Mouse (Mus musculus): Measurements from ENCODE around the gene B4galt7.
"Not testable (repeated sequence)": the region's sequence is repeated elsewhere in the genome, so short reads cannot be mapped to it uniquely, and the experiment has no call there.

The B4galt7 gene

DNA sequence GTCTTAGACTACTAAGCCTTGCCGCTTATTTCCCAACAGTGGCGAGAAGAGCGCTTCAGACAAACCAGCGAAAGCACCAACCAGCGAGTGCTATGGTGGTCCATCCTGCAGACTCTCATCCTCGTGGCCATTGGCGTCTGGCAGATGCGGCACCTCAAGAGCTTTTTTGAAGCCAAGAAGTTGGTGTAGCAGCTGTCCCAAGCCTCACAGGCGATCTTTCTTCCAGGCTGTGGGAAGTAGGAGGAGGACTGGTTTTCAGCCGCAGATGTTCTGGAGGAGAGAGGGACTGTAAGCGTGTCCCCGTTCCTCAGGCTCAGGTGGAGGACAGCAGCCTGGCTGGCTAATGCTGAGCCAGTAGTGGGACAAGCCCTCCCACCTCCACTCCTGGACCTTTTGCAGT, 2.9 kb upstream of the B4galt7 start:
- no peak for DNase-seq (ENCODE audit: low spot score)

DNA sequence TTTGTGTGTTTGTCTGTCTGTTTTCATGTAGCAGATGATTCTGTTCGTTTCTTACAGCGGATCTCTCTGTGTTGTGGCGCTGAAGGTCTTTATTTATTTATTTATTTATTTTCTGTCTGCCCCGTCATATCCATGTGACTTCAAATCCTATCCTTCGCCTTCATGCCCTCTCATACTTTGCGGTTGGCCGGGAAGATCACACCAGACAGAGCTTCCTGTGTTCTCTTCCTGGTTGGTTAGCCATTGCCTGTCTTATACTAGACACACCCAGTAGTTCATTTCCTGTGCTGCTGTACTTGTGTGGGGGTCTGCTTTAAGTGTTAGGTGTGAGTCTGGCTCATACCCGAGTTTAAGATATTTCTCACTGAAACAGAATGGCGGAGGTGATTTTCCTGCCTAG, 961 bp downstream of the B4galt7 start:
- DNase-seq (ENCODE audit: low spot score) = no peak

DNA sequence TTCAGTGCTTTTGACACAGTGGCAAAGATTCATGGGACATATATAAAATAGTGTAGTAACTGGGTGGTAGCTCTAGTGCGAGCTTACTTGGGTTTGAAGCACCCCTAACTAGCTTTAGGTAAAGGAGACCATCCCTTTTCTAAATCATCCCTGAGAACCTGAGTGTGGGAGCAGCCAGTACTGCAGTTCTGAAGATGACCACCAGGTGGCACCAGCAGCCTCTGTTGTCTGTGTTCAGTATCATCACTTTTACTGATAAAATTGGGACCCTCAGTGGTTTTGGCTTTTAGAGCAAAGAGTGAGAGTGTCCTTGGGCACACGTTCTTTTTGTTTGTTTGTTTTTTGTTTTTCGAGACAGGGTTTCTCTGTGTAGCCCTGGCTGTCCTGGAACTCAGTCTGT, 1.9 kb downstream of the B4galt7 start:
- DNase-seq (ENCODE audit: low spot score) = peak; percentile 73

DNA sequence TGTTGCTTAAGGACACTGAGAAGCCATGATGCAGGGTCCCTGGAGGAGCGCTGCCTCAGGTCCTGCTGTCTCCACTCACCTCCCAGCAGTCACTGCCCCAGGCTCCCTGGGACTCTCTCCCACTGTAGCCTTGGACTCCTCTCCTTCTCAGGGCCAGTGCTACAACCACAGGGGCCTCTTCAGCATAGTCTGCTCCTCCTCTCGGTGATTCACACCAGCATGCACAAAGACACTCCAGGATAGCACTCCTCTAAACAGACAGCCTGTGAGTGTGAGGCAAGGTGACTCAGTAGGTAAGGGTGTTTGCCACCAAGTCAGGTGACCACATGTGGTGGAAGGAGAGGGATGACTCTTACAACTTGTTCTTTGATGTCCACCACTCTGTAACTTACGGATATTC, 4.9 kb downstream of the B4galt7 start:
- no peak for DNase-seq (ENCODE audit: low spot score)

DNA sequence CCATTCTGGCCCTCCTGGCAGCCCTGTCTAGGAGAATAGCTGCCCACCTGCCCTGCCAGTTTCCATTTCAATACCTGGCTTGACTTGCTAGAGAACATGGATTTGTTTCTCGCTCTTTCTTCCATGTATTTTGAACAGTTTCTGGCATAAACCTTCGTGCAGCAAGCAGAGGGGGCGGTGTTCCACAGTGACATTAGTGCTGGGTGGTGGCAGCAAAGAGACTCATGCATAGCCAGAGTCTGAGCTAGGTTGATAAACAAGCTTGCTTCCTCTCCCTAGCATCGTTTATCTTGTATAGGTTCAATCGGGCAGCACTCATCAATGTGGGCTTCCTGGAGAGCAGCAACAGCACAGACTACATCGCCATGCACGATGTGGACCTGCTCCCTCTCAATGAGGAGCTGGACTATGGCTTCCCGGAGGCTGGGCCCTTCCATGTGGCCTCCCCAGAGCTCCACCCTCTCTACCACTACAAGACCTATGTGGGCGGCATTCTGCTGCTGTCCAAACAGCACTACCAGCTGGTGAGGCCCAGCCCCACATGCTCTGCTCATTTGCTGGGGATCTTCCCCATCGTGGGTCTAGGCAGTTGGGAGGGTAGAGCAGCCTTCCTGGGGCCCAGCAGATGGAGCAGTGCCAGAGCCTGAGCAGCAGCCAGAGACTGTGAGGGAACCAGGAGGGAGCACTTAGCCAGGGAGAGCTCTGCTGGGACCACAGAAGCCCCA, 7.4 kb downstream of the B4galt7 start:
- DNase-seq (ENCODE audit: low spot score) = no peak

DNA sequence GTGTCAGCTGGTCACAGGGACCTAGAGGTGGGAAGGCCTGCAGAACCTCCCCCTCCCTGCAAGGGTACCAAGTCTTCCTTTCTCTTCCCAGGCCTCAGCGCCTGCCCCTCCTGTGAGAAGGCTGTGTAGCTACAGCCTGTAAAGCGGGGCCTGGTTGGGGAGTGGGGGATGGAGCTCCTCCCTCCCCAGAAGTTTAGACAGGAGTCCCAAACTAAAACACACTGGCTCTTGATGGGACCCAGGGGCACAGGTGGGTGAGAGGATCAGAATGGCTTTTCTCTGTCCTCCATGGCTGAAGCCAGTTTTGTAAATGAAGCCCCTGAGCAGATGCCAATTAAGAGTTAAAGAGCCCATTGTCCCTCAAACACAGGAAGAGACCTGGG, 7.9 kb downstream of the B4galt7 start:
- DNase-seq (ENCODE audit: low spot score) = no peak

DNA sequence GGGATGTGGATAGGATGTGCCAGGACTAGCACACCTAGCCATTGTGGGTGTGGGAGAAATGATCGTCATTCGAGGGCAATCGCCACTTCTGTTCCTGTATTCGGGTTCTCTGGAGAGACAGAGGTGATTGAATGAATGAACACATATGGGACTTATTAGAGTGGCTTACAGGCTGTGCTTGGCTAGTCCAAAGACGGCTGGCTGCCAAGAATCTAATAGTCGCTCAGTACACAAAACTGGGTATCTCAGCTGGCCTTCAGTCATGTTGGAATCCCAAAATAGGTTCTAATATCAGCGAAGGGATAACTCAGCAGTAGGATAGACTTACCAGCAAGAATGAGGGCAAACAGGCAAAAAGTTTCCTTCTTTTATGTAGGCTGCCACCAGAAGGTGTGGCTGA, 12.3 kb downstream of the B4galt7 start:
- no peak for DNase-seq (ENCODE audit: low spot score)

DNA sequence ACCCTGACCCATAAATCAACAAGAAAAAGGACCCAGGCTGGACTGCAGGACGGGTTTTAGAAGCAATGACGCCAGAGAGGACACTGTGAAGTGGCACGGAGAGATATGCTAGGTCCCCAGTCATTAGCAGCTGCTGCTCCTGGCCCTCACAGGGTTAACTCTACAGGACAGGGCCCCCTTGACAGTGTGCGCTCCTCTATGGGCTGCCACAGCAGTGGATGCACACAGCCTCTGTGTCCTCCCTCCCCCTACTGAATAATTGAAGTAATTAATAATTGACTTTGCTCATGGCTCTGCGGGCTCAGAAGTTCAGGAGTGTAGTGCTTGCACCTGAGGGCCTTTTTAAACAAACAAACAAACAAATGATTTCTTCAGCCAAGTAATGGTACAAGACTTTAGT, 13.8 kb downstream of the B4galt7 start:
- no peak for DNase-seq (ENCODE audit: low spot score)

DNA sequence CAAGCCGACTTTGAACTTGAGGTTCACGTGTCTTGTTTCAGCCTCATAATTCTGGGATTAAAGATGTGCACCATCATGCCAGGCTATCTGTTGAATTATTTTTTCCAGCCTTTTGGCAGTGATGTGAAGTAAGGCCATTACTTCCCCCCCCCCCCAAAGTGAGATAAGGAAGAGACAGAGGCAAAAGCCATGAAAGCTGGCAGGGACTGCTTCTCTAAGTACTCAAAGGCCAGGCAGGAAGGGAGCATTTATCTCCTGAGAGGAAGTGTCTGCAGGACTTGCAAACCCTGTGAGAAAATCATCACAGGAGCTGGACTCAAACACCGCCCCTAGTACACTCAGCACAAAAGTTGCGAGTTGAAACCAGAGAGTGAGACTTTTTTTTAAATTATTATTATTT, 19.6 kb downstream of the B4galt7 start:
- DNase-seq (ENCODE audit: low spot score) = no peak

DNA sequence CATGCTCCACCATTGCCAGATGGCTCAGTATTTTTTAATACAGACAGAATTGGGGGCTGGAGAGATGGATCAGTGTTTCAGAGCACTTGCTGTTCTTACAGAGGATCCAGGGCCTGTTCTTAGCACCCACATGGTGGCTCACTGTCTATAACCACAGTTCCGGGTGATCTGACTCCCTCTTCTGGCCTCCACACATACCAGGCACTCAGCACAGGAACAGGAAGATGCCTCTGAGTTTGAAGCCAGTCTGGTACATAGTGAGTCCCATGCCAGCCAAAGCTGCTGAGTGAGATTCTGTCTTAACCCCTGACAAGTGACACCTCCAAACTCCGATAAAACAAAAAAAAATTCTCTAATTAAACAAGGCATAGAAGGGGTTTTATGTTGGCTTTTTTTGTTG, 20.6 kb downstream of the B4galt7 start:
- DNase-seq (ENCODE audit: low spot score) = no peak

DNA sequence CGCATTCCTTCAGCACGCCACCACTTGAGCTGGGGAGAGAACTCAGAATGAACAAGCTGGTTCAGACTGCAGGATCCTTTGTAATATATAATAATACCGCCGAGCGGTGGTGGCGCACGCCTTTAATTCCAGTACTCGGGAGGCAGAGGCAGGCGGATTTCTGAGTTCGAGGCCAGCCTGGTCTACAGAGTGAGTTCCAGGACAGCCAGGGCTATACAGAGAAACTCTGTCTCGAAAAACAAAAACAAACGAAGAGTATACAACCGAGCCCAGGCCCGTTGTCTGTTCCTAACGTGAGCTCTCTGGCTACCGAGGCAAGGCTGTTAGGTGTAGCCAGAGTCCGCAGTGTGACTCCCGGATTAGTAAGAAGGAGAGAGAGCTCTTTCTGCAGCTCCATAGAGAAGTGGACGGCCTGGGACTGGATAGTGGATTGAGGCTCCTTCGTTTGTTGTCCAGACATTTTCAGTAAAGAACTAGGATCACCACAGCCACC, 22.5 kb downstream of the B4galt7 start:
- not testable (repeated sequence) for DNase-seq (ENCODE audit: low spot score)

DNA sequence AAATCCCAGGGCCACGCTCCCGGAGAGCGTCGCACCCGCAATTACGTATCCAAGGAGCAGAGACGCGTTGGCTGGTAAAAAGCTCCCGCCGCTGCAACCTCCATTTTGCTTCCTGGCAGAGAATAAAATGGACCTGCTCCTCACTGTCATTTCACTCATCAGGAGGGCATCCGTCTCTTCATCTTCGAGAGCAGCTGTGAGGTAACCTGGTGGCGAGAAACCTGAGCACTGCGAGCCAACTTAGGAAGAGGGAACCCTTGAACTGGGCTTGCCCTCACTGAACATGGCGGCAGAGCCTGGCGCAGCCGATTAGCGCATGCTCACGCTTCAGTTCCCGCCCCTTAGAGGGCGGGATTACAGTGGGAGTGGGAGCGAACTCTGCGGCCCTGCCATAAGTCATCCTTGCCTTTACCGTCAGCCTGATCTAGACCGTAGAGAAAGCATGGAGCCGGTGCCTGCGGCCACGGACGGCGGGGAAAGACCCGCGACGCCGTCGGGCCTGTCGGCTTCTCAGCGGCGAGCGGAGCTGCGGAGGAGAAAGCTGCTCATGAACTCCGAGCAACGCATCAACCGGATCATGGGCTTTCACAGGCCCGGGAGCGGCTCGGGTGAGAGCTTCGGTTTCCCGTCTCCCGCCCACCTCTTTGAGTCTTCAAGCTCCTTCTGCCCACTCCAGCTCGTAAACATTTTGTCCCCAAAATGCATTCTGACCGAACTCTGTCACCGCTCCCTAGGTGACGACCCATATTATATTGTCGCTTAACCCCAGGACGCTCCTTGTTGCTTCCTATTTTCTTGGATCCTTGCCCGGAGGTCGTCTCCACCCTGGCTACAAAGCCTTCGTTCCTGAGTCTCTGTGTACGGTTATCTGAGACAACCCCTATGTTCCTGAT, 23.2 kb downstream of the B4galt7 start, which contains the start of gene Caml:
TSS of gene Caml (plus strand) at position 357 of the 893 bp plus-strand sequence.
- peak; percentile 90 for DNase-seq (ENCODE audit: low spot score)

DNA sequence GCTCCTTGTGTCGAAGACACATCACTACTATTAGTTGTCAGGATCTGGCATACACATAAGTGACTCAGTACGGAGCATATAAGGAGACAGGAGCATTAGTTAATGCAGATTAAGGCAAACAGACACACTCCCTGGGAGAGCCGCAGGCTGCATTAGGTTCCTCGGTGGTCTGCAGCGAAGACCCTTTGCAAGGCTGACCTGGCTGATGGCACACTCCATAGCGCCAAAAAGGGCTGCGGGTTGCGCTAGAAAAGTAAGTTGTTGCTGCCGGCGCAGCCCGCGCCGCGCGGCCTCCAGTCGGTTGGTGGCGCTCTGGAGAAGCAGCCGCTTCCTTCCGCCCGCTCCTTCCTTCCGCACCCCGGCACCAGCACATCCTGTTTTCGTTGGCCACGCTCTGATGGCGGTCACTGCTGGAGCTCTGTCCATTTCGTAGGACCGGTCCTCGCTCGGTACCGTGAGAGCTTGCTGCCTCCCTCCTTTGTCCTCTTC, 35.0 kb downstream of the B4galt7 start, which contains the start of gene Ddx46:
TSS of gene Ddx46 (plus strand) at position 389 of the 489 bp plus-strand sequence.
- peak; percentile 88 for DNase-seq (ENCODE audit: low spot score)

DNA sequence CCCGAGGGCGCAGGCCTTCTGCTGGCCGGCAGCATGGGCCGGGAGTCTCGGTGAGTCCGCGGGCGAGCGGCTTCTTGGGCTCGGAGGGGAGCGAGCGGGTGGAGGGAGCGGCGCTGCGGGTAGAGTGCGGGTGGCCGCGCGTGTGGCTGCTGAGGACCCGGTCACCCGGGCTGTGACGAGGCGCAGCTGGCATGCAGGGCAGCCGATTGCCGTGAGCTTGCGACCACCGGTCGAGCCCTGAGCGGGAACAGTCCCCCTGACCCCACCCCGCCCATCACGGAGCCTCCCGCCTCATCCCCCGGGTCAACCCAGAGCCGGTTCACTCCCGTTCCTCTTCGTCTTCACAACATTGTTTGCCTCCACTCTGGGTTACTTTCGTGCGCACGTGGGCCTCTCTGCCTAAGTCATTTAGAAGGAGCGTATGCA, 35.5 kb downstream of the B4galt7 start:
- DNase-seq (ENCODE audit: low spot score) = peak; percentile 74

DNA sequence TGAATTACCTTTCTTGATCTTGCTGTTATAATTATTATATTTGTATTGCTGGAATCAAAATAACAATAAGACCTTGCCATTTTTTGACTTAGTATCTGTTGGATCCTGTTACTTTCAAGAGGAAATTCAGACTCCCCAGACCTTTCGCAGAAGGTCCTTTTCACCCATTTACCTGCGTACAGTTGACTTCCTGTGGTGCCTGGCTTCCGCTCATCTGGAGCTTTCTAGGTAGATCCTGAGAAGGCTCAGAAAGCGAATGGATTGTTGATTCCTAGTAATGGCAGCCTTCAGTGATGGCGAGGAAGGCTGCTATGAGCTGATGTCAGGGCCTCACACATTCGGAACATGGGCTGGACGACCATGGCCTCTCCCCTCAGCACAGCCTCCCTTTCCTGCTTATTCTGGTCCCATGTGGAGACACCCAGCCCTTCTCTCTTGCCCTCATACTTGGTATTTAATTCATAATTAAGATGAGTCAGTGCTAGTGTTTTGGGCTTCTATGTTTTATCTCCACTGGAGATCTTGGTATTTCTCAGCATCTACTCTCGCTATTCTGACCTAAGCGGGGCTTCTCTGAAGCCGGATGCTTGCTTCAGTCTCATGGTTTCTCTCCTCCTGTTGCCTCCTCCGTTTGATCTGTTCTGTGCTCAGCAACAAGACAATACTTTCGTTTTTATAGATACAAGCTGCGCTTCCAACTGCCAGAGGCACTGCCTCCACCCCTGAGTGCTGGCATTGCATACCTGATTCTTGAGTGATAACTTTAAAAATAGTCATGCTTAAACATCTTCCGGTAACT, 36.7 kb downstream of the B4galt7 start:
- no peak for DNase-seq (ENCODE audit: low spot score)

DNA sequence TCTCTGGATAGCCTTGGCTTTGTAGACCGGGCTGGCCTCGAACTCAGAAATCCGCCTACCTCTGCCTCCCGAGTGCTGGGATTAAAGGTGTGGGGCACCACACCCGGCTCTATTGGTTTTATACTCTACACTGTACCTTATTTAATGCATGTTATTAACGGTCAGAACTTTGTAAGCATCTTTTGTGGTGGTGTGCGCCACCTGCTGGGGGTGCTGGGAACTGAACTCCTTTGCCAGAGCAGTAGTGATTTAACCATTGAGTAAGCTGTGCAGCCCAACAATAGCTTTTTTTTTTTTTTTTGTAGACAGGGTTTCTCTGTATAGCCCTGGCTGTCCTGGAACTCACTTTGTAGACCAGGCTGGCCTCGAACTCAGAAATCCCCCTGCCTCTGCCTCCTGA, 40.8 kb downstream of the B4galt7 start:
- DNase-seq (ENCODE audit: low spot score) = not testable (repeated sequence)

DNA sequence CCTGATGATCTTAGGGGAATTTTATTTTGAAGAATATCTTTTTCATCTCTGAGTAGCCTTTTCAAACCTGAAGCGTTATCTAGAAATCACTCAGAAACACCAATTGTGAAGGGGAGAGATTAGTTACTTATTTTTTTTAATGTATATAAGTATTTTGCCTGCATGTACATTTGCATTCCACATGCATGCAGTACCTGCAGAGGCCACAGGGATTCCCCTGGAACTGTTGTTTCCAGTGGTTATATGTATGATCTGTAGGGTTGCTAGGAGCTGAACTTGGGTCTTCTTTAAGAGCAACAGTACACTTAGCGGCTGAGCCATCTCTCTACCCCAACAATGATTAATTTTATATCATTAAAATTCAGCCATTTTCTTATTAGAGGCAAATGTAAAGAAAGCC, 44.8 kb downstream of the B4galt7 start:
- DNase-seq (ENCODE audit: low spot score) = no peak

DNA sequence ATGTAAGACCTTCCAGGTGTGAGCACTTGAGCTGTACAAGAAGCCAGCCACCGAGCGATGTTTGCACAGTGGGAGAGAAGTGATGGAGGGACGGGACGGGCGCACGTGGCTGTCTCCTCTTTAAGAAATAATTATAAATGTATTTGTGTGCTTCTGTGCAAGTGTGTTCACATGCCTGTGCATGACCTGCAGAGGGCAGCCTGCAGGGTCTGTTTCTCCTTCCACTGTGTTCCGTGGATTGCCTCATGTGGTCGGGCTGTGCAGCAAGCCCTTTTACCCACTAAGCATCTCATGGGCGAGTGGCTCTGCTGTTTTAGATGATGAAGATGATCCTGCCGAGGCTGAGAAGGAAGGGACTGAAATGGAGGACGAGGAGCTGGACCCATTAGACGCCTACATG, 50.4 kb downstream of the B4galt7 start:
- no peak for DNase-seq (ENCODE audit: low spot score)

DNA sequence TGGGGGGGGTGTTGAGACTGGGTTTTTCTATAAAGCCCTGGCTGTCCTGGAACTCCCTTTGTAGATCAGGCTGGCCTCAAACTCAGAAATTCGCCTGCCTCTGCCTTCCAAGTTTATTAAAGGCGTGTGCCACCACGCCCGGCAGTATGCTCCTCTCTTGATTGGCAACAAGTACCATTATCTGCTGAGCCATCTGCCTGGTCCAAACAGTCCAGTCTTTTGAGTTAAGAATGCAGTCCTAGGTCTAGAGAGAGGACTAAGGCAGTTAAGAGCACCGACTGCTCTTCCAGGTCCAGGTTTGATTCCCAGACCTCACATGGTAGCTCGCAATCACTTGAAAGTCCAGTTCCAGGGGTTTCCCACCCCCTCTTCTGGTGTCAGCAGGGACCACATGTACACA, 51.3 kb downstream of the B4galt7 start:
- no peak for DNase-seq (ENCODE audit: low spot score)
